In the genomic region with DNA sequence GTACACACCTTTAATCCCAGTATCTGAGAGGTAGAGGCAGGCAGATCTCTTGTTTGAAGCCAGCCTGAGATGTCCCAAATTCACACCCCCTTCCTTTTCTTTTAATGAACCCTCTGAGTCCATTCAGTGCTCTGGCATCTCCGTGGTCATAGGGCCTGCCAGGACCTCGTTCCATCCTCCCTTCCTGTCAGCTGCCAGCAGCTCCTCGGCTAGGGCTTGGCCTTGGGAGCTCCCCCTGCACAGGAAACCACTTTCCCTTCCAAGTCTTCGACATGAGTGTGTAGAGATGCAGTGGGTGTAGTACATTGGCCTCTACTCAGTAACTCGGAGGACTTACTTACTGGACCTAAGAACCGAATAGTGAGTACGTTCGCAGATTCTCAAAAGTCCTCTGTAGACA, we compare ENCODE assay signal across 13 mouse cellular contexts. TPM values are rescaled to one million over a fixed set of nuclear protein-coding genes. Genes with fewer than 3 reads are reported as not detected.
A peak's percentile ranks its signal among the peaks of the same experiment; 100 is the strongest.
DNase-seq lines count a peak whose midpoint lies in the region.
"Had no signal": no experiment of that assay in that cellular context is flagged by ENCODE, and none has a peak within 500 bp of the region (broad histone marks: within the 10 kb centered on the region; RNA-seq: fewer than 3 reads in every experiment).

No protein-coding gene starts in this region.

- peak; percentile 48 for DNase-seq in adrenal gland, adult 2 months
- DNase-seq in adrenal gland, postnatal 4 days (ENCODE audit: low spot score in 2 of 2): no peak
- DNase-seq in kidney, postnatal 25 days: peak; percentile 21 to 70
- DNase-seq in kidney, adult 18-20 months: no peak
- peak; percentile 15 for DNase-seq in ovary, postnatal 14 days (ENCODE audit: low spot score)
- no peak for DNase-seq in ovary, postnatal 36 days (ENCODE audit: low spot score)
- no peak for DNase-seq in neural tube, embryonic 10.5 days (ENCODE audit: extremely low spot score, low spot score)
- DNase-seq in cerebellum, adult 9-11 months: no peak
- DNase-seq: cerebellum, adult 11 months; cerebellum, postnatal 36 days; heart, postnatal 4 days; left cerebral cortex, postnatal 4 days; thymus, postnatal 14 days had no signal

RNA-seq across cellular contexts. Expression of gene Rps17, which starts 29.5 kb away (rescaled TPM):
- 1,000 to 10,000 TPM in 1 of 2 experiments, 100 to 1,000 TPM in 1; 944 to 1,235 TPM for total RNA-seq in adrenal gland, adult 2 months (2021)
- 351 and 362 TPM in 2 replicates for polyA plus RNA-seq in adrenal gland, adult 2 months (2012; rRNA removed)
- total RNA-seq in adrenal gland, postnatal 4 days (2021): 1,000 to 10,000 TPM; 1,568 to 1,571 TPM

Comparison
In these comparisons a context has a peak if more than half of its experiments do, and no peak if none do; other contexts are left out.
1. DNase-seq: peak in adrenal gland, adult 2 months (single experiment), kidney, postnatal 25 days (2 of 2) and ovary, postnatal 14 days (single experiment); none in adrenal gland, postnatal 4 days (0 of 2), kidney, adult 18-20 months (single experiment), ovary, postnatal 36 days (single experiment), neural tube, embryonic 10.5 days (single experiment) and cerebellum, adult 9-11 months (single experiment).